Mouse (Mus musculus): Measurements from ENCODE around the gene Acad8. TPM values are rescaled to one million over a fixed set of nuclear protein-coding genes. Genes with fewer than 3 reads are reported as not detected.

Gene Acad8
- total and polyA plus RNA-seq, 3 experiments = 16.7 to 22.7 TPM; not detected in 1

DNA sequence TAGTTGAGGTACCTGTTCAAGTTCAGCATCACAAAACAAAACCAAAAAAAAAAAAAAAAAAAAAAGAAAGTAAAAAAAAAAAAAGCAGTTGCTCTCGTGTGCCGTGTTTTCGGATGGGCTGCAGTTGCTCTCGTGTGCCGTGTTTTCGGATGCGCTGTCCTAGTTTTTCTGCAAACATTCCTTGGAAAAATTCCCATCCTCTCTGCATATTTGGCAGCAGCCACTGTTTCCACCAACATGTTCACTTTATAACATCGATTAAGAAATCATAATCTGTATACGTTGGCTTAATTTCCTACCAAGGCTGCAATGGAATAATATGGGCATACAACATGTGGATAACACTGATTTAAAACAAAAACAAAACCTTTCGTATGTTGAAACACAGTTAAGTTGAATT lies 6.2 kb downstream of the Acad8 start:
- no peak for DNase-seq (ENCODE audit: low read depth, low spot score)
- Histone ChIP-seq H3K27me3 (ENCODE audit: control insufficient read depth in 1 of 2, insufficient read depth in 2 of 2, low read length in 2 of 2) (no peaks in the 10 kb centered on the region), H3K4me1 (ENCODE audit: control insufficient read depth in 1 of 2, insufficient read depth in 2 of 2, low read length in 2 of 2) (peaks cover 2 to 8% of the 10 kb centered on the region in 2 experiments), H3K9ac (ENCODE audit: control insufficient read depth, low read depth, low read length, poor library complexity, severe bottlenecking) (no peak overlapping the region), H3K27ac (ENCODE audit: control insufficient read depth, low read depth, low read length) (no peak overlapping the region), H3K36me3 (ENCODE audit: control insufficient read depth in 1 of 2, insufficient read depth in 2 of 2, low read length in 2 of 2) (peaks cover 0 to 12% of the 10 kb centered on the region in 2 experiments; a peak in 3 of 4 replicates), H3K9me3 (replicated peaks; ENCODE audit: insufficient read depth, low read length) (no peaks in the 10 kb centered on the region), H3K4me3 (ENCODE audit: control insufficient read depth in 1 of 2, insufficient read depth in 1 of 2, low read depth in 2 of 2, low read length in 2 of 2) (no peak overlapping the region), H3K79me2 (ENCODE audit: control insufficient read depth, insufficient read depth, low read length, poor library complexity) (no peaks in the 10 kb centered on the region; the same call in 1 of the 2 replicates)
- TF ChIP-seq ETS1 (IDR thresholded peaks at IDR 0.05; ENCODE audit: low read depth, low read length) (no peak), CHD2 (IDR thresholded peaks at IDR 0.05; ENCODE audit: low read length) (no peak)

DNA sequence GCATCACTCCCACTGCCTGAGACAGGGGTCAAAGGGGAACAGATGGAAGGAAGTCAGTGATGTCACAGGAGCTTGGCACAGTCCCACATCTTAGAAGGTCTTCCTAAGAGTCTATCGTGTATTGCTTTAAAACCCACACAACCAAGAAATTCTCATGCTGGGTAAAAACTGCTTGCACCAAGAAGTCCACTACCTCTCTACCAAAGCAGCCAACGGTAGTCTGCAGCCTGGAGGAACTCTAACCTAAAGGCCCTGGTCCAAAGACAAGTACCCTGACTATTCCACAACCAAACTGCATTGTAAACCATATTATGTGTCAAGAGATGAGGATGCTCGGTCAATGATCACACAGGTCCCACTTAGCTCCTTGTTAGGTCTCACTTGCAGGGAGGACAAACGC lies 9.2 kb downstream of the Acad8 start:
- H3K79me2 ChIP-seq (ENCODE audit: control insufficient read depth, insufficient read depth, low read length, poor library complexity) = no peaks in the 10 kb centered on the region; the same call in 1 of the 2 replicates
- no peak overlapping the region for H3K27ac ChIP-seq (ENCODE audit: control insufficient read depth, low read depth, low read length)
- no peak overlapping the region for H3K4me3 ChIP-seq (ENCODE audit: control insufficient read depth in 1 of 2, insufficient read depth in 1 of 2, low read depth in 2 of 2, low read length in 2 of 2)
- no peaks in the 10 kb centered on the region for H3K27me3 ChIP-seq (ENCODE audit: control insufficient read depth in 1 of 2, insufficient read depth in 2 of 2, low read length in 2 of 2)
- H3K4me1 ChIP-seq (ENCODE audit: control insufficient read depth in 1 of 2, insufficient read depth in 2 of 2, low read length in 2 of 2) = peaks cover 7 to 9% of the 10 kb centered on the region in 2 experiments
- no peak overlapping the region for H3K9ac ChIP-seq (ENCODE audit: control insufficient read depth, low read depth, low read length, poor library complexity, severe bottlenecking)
- H3K9me3 ChIP-seq (replicated peaks; ENCODE audit: insufficient read depth, low read length) = no peaks in the 10 kb centered on the region
- TF ChIP-seq MAFK (IDR thresholded peaks at IDR 0.05; ENCODE audit: borderline replicate concordance, low read depth, low read length) = no peak
- no peak for TF ChIP-seq RAD21 (IDR thresholded peaks at IDR 0.05; ENCODE audit: low read depth, low read length)
- no peak for TF ChIP-seq MAX (IDR thresholded peaks at IDR 0.05; ENCODE audit: low read length)
- TF ChIP-seq MYB (IDR thresholded peaks at IDR 0.05; ENCODE audit: low read depth, low read length) = no peak
- TF ChIP-seq GABPA (IDR thresholded peaks at IDR 0.05; ENCODE audit: low read depth, low read length) = no peak
- no peak for TF ChIP-seq SMC3 (IDR thresholded peaks at IDR 0.05; ENCODE audit: low read depth, low read length)
- no peak for TF ChIP-seq POLR2AphosphoS2 (IDR thresholded peaks at IDR 0.05; ENCODE audit: low read length)
- no peak for TF ChIP-seq UBTF (IDR thresholded peaks at IDR 0.05; ENCODE audit: borderline replicate concordance, insufficient read depth, low read depth, low read length)
- no peak for TF ChIP-seq CHD2 (IDR thresholded peaks at IDR 0.05; ENCODE audit: low read length)
- TF ChIP-seq EP300 (IDR thresholded peaks at IDR 0.05; ENCODE audit: low read depth in 1 of 2, low read length in 2 of 2) = no peak
- no peak for TF ChIP-seq CHD1 (IDR thresholded peaks at IDR 0.05; ENCODE audit: low read depth, low read length)
- no peak for TF ChIP-seq ZNF384 (IDR thresholded peaks at IDR 0.05; ENCODE audit: low read depth, low read length)
- TF ChIP-seq ELF1 (IDR thresholded peaks at IDR 0.05; ENCODE audit: low read depth, low read length) = no peak
- no peak for TF ChIP-seq NELFE (IDR thresholded peaks at IDR 0.05; ENCODE audit: low read depth, low read length)
- no peak for TF ChIP-seq MEF2A (IDR thresholded peaks at IDR 0.05; ENCODE audit: extremely low read depth, insufficient replicate concordance, low read depth, low read length, poor library complexity, severe bottlenecking)
- no peak for TF ChIP-seq TCF12 (IDR thresholded peaks at IDR 0.05; ENCODE audit: low read depth, low read length)
- no peak for DNase-seq (ENCODE audit: low read depth, low spot score)
- H3K36me3 ChIP-seq (ENCODE audit: control insufficient read depth in 1 of 2, insufficient read depth in 2 of 2, low read length in 2 of 2) = peaks cover under 1 to 9% of the 10 kb centered on the region in 2 experiments
